Mouse (Mus musculus) cerebral cortex, adult 2 months (tissue): ENCODE data around the gene Dlg2.

ENCODE experiments used
- WGBS: fragments of 180-500 bp; shearing (Covaris S2); methylation state at CpG from one replicate; pipeline ENCODE4 v1.1.7; 2018; 5-methylcytosine and 5-hydroxymethylcytosine counted together

The Dlg2 gene

GRCm38 (mm10) chr7:90876796-90877195 lies 400.3 kb downstream of the Dlg2 start:
- WGBS: 69% methylated on average over 4 of the region's 4 CpGs

- WGBS: 74% methylated on average over 3 of the region's 3 CpGs
Measured at GRCm38 (mm10) chr7:90882740-90883139, 406.3 kb downstream of the Dlg2 start.

- WGBS: under 1% methylated on average over 13 of the region's 13 CpGs
Measured at GRCm38 (mm10) chr7:90886396-90887006, 410.0 kb downstream of the Dlg2 start.

- under 1% methylated on average over 21 of the region's 21 CpGs for WGBS
Measured at GRCm38 (mm10) chr7:90887007-90887720, 410.7 kb downstream of the Dlg2 start.

- 41% methylated on average over 4 of the region's 4 CpGs for WGBS
Measured at GRCm38 (mm10) chr7:90927441-90927840, 451.0 kb downstream of the Dlg2 start.

- WGBS: 62% methylated on average over 5 of the region's 5 CpGs
Measured at GRCm38 (mm10) chr7:90940726-90941125, 464.3 kb downstream of the Dlg2 start.

GRCm38 (mm10) chr7:90947073-90947472 lies 470.6 kb downstream of the Dlg2 start:
- 53% methylated on average over 8 of the region's 8 CpGs for WGBS

GRCm38 (mm10) chr7:90949212-90949611 lies 472.7 kb downstream of the Dlg2 start:
- 72% methylated on average over 5 of the region's 5 CpGs for WGBS

- WGBS: 82% methylated on average over 2 of the region's 2 CpGs
Measured at GRCm38 (mm10) chr7:91010655-91011054, 534.2 kb downstream of the Dlg2 start.

GRCm38 (mm10) chr7:91044998-91045741 lies 568.7 kb downstream of the Dlg2 start:
- WGBS: 49% methylated on average over 4 of the region's 4 CpGs

- WGBS: 51% methylated on average over 1 of the region's 1 CpGs
Measured at GRCm38 (mm10) chr7:91045742-91046098, 569.2 kb downstream of the Dlg2 start.

GRCm38 (mm10) chr7:91063297-91064040 lies 587.0 kb downstream of the Dlg2 start:
- WGBS: 37% methylated on average over 12 of the region's 12 CpGs

- 52% methylated on average over 9 of the region's 9 CpGs for WGBS
Measured at GRCm38 (mm10) chr7:91071751-91072707, 595.6 kb downstream of the Dlg2 start.

- WGBS: 71% methylated on average over 2 of the region's 2 CpGs
Measured at GRCm38 (mm10) chr7:91086071-91086470, 609.6 kb downstream of the Dlg2 start.

- 6% methylated on average over 6 of the region's 6 CpGs for WGBS
Measured at GRCm38 (mm10) chr7:91089211-91089930, 612.9 kb downstream of the Dlg2 start.

GRCm38 (mm10) chr7:91090317-91090829 lies 613.9 kb downstream of the Dlg2 start:
- WGBS: 24% methylated on average over 5 of the region's 5 CpGs

- 6% methylated on average over 25 of the region's 25 CpGs for WGBS
Measured at GRCm38 (mm10) chr7:91090830-91091683, 614.6 kb downstream of the Dlg2 start.

GRCm38 (mm10) chr7:91096467-91096866 lies 620.0 kb downstream of the Dlg2 start:
- 56% methylated on average over 7 of the region's 7 CpGs for WGBS

- WGBS: 49% methylated on average over 3 of the region's 3 CpGs
Measured at GRCm38 (mm10) chr7:91098521-91098920, 622.0 kb downstream of the Dlg2 start.
